Mouse (Mus musculus) urinary bladder, postnatal 14 days (tissue): ENCODE data around the gene Gm11037.

ENCODE experiments used
- DNase-seq: peaks from one replicate; pipeline ENCODE4 v3.0.0; 2021; ENCODE audit warnings: low spot score

Gene Gm11037

DNA sequence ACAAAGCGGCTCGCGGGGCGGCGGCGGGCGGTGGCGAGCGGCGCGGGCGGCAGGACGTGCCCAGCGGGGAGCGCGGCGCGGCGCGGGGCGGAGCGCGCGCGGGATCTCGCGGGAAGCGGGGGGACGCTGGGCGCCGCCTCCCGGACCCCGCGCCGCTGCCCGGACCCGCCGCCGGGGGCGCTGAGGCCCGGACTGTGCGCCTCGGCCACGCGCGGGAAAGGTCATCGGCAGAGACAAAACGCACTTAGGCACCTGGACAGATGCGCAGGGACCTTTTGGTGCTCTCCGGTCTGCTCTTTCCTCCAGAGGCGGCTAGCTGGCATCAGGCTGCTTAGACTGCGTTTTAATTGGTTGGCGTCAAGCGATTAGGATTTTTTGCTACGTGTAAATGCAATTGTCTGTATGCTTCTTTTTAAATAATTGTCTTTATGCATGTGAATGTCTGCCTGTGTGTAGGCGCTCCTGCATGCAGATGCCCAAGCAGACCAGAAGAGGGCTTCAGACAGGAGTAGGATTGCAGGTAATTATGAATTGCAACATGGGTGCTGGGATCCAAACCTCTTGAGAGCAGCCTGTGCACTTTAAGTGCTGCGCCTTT is 46.8 kb downstream of the Gm11037 start, which contains the start of gene Cenpb:
Gene Cenpb (minus strand): TSS at position 78 of the 598 bp plus-strand sequence.
- DNase-seq, result peak; percentile 84
